Mouse (Mus musculus) neural tube, embryonic 10.5 days (tissue): Measurements from ENCODE around the gene Trim13.
"Not testable (repeated sequence)": the region's sequence is repeated elsewhere in the genome, so short reads cannot be mapped to it uniquely, and the experiment has no call there.

Experiments used
- DNase-seq: peaks from one replicate; pipeline ENCODE4 v3.0.0-alpha.2; 2017; ENCODE audit warnings: low spot score; ENCODE audit errors: extremely low spot score

Trim13 gene

GRCm38 (mm10) chr14:61597968-61598367 lies at the start of gene Trim13:
Trim13 (plus strand) TSS chr14:61598247.
- no peak for DNase-seq

DNA sequence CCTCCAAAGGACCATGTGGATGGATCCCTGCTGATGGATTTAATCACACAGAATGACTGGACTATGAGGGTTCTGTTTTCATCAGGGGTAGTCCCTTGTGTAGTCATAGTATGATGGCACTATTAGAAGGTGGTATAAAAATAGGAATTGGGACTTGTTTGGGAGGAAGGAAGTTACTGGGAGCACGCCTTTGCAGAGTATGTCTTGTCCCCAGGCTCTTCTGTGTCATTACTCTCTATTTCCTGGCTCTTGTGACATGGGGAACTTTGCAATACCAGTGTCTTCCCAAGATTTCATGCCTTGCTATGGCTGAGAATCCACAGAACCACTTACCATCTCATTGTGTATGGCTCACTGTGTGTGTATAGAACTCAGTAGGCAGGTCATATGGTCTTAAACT lies 49.4 kb upstream of the Trim13 start:
- DNase-seq: no peak

- DNase-seq: no peak
Measured at GRCm38 (mm10) chr14:61555931-61556288, 42.1 kb upstream of the Trim13 start.

- peak; percentile 96 for DNase-seq
Measured at GRCm38 (mm10) chr14:61556289-61557147, 41.5 kb upstream of the Trim13 start, which contains the start of gene Spryd7. Spryd7 (minus strand) TSS chr14:61556886.

GRCm38 (mm10) chr14:61558901-61559300 lies 39.1 kb upstream of the Trim13 start:
- no peak for DNase-seq

- no peak for DNase-seq
Measured at GRCm38 (mm10) chr14:61559856-61560255, 38.2 kb upstream of the Trim13 start.

GRCm38 (mm10) chr14:61566211-61566610 lies 31.8 kb upstream of the Trim13 start:
- DNase-seq: not testable (repeated sequence)

GRCm38 (mm10) chr14:61569344-61569743 lies 28.7 kb upstream of the Trim13 start:
- DNase-seq: no peak

- peak; percentile 83 for DNase-seq
Measured at GRCm38 (mm10) chr14:61571366-61571765, 26.7 kb upstream of the Trim13 start.

DNA sequence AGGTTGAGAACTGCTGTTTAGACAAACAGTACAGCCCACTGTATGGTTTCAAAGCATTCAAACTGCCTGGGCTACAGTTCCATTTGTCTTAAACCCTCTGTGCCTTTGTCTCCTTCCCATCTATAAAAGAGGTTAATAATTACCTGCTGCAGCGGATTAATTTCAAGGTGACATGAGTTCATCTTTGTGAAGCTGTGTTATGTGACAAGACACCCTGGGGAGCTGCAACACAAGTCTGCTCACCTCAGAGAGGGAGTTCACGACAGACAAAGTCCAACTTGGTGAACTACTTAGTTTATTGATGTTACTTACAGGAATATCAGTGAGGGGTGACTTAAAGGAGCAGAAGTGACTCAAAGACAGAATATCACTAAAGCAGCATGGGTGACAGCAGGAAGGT lies 25.9 kb upstream of the Trim13 start:
- no peak for DNase-seq

GRCm38 (mm10) chr14:61575066-61575465 lies 23.0 kb upstream of the Trim13 start:
- DNase-seq: no peak

- DNase-seq: no peak
Measured at GRCm38 (mm10) chr14:61575941-61576340, 22.1 kb upstream of the Trim13 start.

DNA sequence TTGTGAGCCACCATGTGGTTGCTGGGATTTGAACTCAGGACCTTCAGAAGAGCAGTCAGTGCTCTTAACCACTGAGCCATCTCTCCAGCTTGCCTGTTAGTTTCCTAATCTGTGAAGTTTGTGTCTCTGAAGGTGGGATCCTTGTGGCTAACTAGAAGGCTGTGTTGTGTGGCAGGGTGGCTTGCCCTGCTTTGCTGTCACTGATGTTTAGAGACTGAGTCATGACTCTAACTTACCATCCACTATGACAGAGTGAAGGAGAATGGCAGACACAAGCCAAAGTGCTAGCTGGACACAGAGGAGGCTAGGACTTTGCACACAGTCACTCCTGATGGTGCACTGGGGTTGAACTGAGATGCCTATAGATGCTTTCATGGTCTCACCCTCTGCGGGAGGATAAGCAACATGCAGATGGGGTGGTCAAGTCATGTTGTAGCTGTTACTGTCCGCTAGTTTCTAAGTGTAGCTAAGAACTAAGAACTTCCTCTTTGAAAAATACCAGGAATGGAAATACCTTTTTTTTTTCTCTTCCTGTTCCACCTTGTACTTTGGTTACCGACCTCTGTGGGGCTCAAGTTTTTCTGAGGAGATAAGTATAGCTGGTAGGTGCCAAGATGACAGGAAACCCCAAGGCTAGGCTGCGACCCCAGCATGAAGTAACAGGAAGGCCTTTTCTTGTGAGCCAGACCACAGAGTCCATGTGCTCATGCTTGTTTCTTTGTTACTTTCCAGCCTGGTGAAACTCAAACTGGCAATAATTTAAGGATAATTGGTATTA lies 8.6 kb upstream of the Trim13 start:
- DNase-seq: no peak

- no peak for DNase-seq
Measured at GRCm38 (mm10) chr14:61596719-61597426, 1.2 kb upstream of the Trim13 start.

- peak; percentile 90 for DNase-seq
Measured at GRCm38 (mm10) chr14:61599057-61599806, 1.2 kb downstream of the Trim13 start.

DNA sequence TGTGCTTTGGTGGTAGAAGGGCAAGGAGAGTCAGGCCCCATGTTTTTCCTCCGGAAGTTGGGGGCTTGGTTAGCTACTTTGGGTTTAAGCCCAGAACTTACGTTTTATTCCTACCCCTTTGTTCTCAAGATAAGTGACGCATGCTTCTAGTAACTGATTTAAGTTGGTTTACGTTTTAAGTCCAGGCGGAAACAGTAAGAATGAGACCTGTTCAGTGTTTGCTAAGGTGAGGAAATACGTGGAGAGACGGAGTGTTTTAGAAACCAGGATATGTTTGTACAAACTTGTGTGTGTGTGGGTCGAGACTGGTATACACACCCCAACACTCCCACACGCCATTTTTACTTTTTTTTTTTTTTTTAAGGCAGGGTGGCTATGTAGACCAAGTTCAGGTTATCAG lies 3.3 kb downstream of the Trim13 start:
- DNase-seq: no peak

- DNase-seq: no peak
Measured at GRCm38 (mm10) chr14:61603069-61603755, 5.2 kb downstream of the Trim13 start.

GRCm38 (mm10) chr14:61604081-61604480 lies 6.0 kb downstream of the Trim13 start:
- DNase-seq: no peak

GRCm38 (mm10) chr14:61606088-61606487 lies 8.0 kb downstream of the Trim13 start:
- not testable (repeated sequence) for DNase-seq

GRCm38 (mm10) chr14:61607157-61607556 lies 9.1 kb downstream of the Trim13 start, which contains the start of gene Kcnrg:
Kcnrg (plus strand) TSS chr14:61607457.
- no peak for DNase-seq
